Mouse (Mus musculus): ENCODE data around the gene Dmrt1.
"Not testable (repeated sequence)": the region's sequence is repeated elsewhere in the genome, so short reads cannot be mapped to it uniquely, and the experiment has no call there.

The Dmrt1 gene

GRCm38 (mm10) chr19:25505360-25506196, at the start of gene Dmrt1:
Gene Dmrt1 (plus strand): TSS chr19:25505618.
- DNase-seq (ENCODE audit: low spot score in 2 of 2) = no peak

- no peak for DNase-seq (ENCODE audit: low spot score in 2 of 2)
Observed at GRCm38 (mm10) chr19:25460760-25461159, 44.7 kb upstream of the Dmrt1 start.

- no peak for DNase-seq (ENCODE audit: low spot score in 2 of 2)
Observed at GRCm38 (mm10) chr19:25461553-25462320, 43.7 kb upstream of the Dmrt1 start.

- not testable (repeated sequence) for DNase-seq (ENCODE audit: low spot score in 2 of 2)
Observed at GRCm38 (mm10) chr19:25475806-25476205, 29.6 kb upstream of the Dmrt1 start.

GRCm38 (mm10) chr19:25479152-25479669, 26.2 kb upstream of the Dmrt1 start:
- no peak for DNase-seq (ENCODE audit: low spot score in 2 of 2)

GRCm38 (mm10) chr19:25480820-25481219, 24.6 kb upstream of the Dmrt1 start:
- no peak for DNase-seq (ENCODE audit: low spot score in 2 of 2)

GRCm38 (mm10) chr19:25486561-25486960, 18.9 kb upstream of the Dmrt1 start:
- DNase-seq (ENCODE audit: low spot score in 2 of 2) = no peak

- DNase-seq (ENCODE audit: low spot score in 2 of 2) = no peak
Observed at GRCm38 (mm10) chr19:25487350-25487749, 18.1 kb upstream of the Dmrt1 start.

GRCm38 (mm10) chr19:25488546-25488945, 16.9 kb upstream of the Dmrt1 start:
- no peak for DNase-seq (ENCODE audit: low spot score in 2 of 2)

GRCm38 (mm10) chr19:25489546-25489945, 15.9 kb upstream of the Dmrt1 start:
- DNase-seq (ENCODE audit: low spot score in 2 of 2) = no peak

- DNase-seq (ENCODE audit: low spot score in 2 of 2) = no peak
Observed at GRCm38 (mm10) chr19:25497434-25497833, 8.0 kb upstream of the Dmrt1 start.

- no peak for DNase-seq (ENCODE audit: low spot score in 2 of 2)
Observed at GRCm38 (mm10) chr19:25504878-25505277, 540 bp upstream of the Dmrt1 start.

- no peak for DNase-seq (ENCODE audit: low spot score in 2 of 2)
Observed at GRCm38 (mm10) chr19:25506616-25507015, 1.2 kb downstream of the Dmrt1 start.

GRCm38 (mm10) chr19:25514986-25515530, 9.6 kb downstream of the Dmrt1 start:
- no peak for DNase-seq (ENCODE audit: low spot score in 2 of 2)

- DNase-seq (ENCODE audit: low spot score in 2 of 2) = no peak
Observed at GRCm38 (mm10) chr19:25524156-25524555, 18.7 kb downstream of the Dmrt1 start.

- DNase-seq (ENCODE audit: low spot score in 2 of 2) = no peak
Observed at GRCm38 (mm10) chr19:25525726-25526125, 20.3 kb downstream of the Dmrt1 start.

- DNase-seq (ENCODE audit: low spot score in 2 of 2) = no peak
Observed at GRCm38 (mm10) chr19:25529673-25530072, 24.3 kb downstream of the Dmrt1 start.

- peak; percentile 4 to 30 for DNase-seq (ENCODE audit: low spot score in 2 of 2)
Observed at GRCm38 (mm10) chr19:25545714-25546340, 40.4 kb downstream of the Dmrt1 start.

- DNase-seq (ENCODE audit: low spot score in 2 of 2) = no peak
Observed at GRCm38 (mm10) chr19:25547086-25547643, 41.7 kb downstream of the Dmrt1 start.

GRCm38 (mm10) chr19:25550346-25550745, 44.9 kb downstream of the Dmrt1 start:
- DNase-seq (ENCODE audit: low spot score in 2 of 2) = no peak

GRCm38 (mm10) chr19:25551053-25551452, 45.6 kb downstream of the Dmrt1 start:
- no peak for DNase-seq (ENCODE audit: low spot score in 2 of 2)

GRCm38 (mm10) chr19:25564430-25564829, 59.0 kb downstream of the Dmrt1 start:
- no peak for DNase-seq (ENCODE audit: low spot score in 2 of 2)

Measured in frontal cortex, postnatal 14 days (tissue).